Mouse (Mus musculus) kidney, postnatal 14 days (tissue): ENCODE measurements around the gene Sarm1.
"Not testable (repeated sequence)": the region's sequence is repeated elsewhere in the genome, so short reads cannot be mapped to it uniquely, and the experiment has no call there.

ENCODE experiments used
- DNase-seq: peaks from one replicate; pipeline ENCODE4 v3.0.0; 2022; ENCODE audit warnings: mixed read lengths

Sarm1 gene

GRCm38 (mm10) chr11:78497544-78498522 is at the start of gene Sarm1:
Sarm1 (minus strand) TSS chr11:78497754.
- peak; percentile 93 for DNase-seq

GRCm38 (mm10) chr11:78545181-78545580 is 47.6 kb upstream of the Sarm1 start:
- DNase-seq: no peak

- no peak for DNase-seq
Measured at GRCm38 (mm10) chr11:78544449-78545111, 47.0 kb upstream of the Sarm1 start.

- DNase-seq: no peak
Measured at GRCm38 (mm10) chr11:78540358-78540757, 42.8 kb upstream of the Sarm1 start.

GRCm38 (mm10) chr11:78536690-78537084 is 39.1 kb upstream of the Sarm1 start:
- DNase-seq: no peak

GRCm38 (mm10) chr11:78536080-78536689 is 38.6 kb upstream of the Sarm1 start, which contains the start of the genes Tnfaip1 and Ift20:
Tnfaip1 (minus strand) TSS chr11:78536332.
Ift20 (plus strand) TSS chr11:78536361.
- peak; percentile 99 for DNase-seq

- peak; percentile 76 for DNase-seq
Measured at GRCm38 (mm10) chr11:78535376-78536079, 38.0 kb upstream of the Sarm1 start.

- DNase-seq: no peak
Measured at GRCm38 (mm10) chr11:78534516-78534915, 37.0 kb upstream of the Sarm1 start.

- not testable (repeated sequence) for DNase-seq
Measured at GRCm38 (mm10) chr11:78531515-78531914, 34.0 kb upstream of the Sarm1 start.

- DNase-seq: peak; percentile 80
Measured at GRCm38 (mm10) chr11:78531046-78531445, 33.5 kb upstream of the Sarm1 start.

- no peak for DNase-seq
Measured at GRCm38 (mm10) chr11:78530001-78530400, 32.4 kb upstream of the Sarm1 start.

GRCm38 (mm10) chr11:78528714-78529113 is 31.2 kb upstream of the Sarm1 start:
- no peak for DNase-seq

GRCm38 (mm10) chr11:78524838-78525237 is 27.3 kb upstream of the Sarm1 start:
- no peak for DNase-seq

GRCm38 (mm10) chr11:78523241-78523955 is 25.8 kb upstream of the Sarm1 start:
- no peak for DNase-seq

GRCm38 (mm10) chr11:78522481-78522997 is 25.0 kb upstream of the Sarm1 start:
- no peak for DNase-seq

- DNase-seq: no peak
Measured at GRCm38 (mm10) chr11:78521880-78522279, 24.3 kb upstream of the Sarm1 start.

- DNase-seq: no peak
Measured at GRCm38 (mm10) chr11:78518931-78519330, 21.4 kb upstream of the Sarm1 start.

- no peak for DNase-seq
Measured at GRCm38 (mm10) chr11:78515549-78516325, 18.2 kb upstream of the Sarm1 start.

- DNase-seq: no peak
Measured at GRCm38 (mm10) chr11:78513106-78513790, 15.7 kb upstream of the Sarm1 start.
